Mouse (Mus musculus): ENCODE data around the gene Zpbp. TPM values are rescaled to one million over a fixed set of nuclear protein-coding genes. Genes with fewer than 3 reads are reported as not detected.

Gene Zpbp
- polyA plus RNA-seq, 1 experiment from 2014 or later, result 1.6 TPM

- Histone ChIP-seq H3K4me3 (replicated peaks; ENCODE audit: low read length) (no peak overlapping the region), H3K4me2 (replicated peaks) (no peak overlapping the region), H3K4me1 (replicated peaks; ENCODE audit: control insufficient read depth, insufficient read depth, low read length) (no peaks in the 10 kb centered on the region), H3K36me3 (replicated peaks; ENCODE audit: control insufficient read depth, insufficient read depth) (no peaks in the 10 kb centered on the region), H3K27ac (no peak overlapping the region), H3K9ac (no peak overlapping the region), H3K27me3 (ENCODE audit: control insufficient read depth, insufficient read depth, low read length) (no peaks in the 10 kb centered on the region), H3K9me3 (ENCODE audit: control insufficient read depth, low read length) (no peaks in the 10 kb centered on the region)
- no peak for DNase-seq (ENCODE audit: low spot score)
- WGBS, result 81% methylated on average over 1 of the region's 1 CpGs
- no peak for ATAC-seq (ENCODE audit: low FRiP score)
Measured at GRCm38 (mm10) chr11:11239346-11239745, 222.9 kb downstream of the Zpbp start.

Other genes starting within 250 kb of the Zpbp start
- gene Spata48, start 314 bp downstream of the Zpbp start, polyA plus RNA-seq (2014; fragmentation: Nextera tagmentation; extraction: Ambion mirVana), result 1.1 and 1.3 TPM in 2 replicates
- gene 4930512M02Rik, start 165.4 kb upstream of the Zpbp start, polyA plus RNA-seq (2014; fragmentation: Nextera tagmentation; extraction: Ambion mirVana), result not detected in 2 replicates
- gene Ikzf1, start 222.6 kb upstream of the Zpbp start, polyA plus RNA-seq (2014; fragmentation: Nextera tagmentation; extraction: Ambion mirVana), result 2.2 and 2.6 TPM in 2 replicates

Measured in hindbrain, embryonic 14.5 days (tissue).